Mouse (Mus musculus): ENCODE measurements around the gene Arrdc2. TPM values are rescaled to one million over a fixed set of nuclear protein-coding genes. Genes with fewer than 3 reads are reported as not detected.

Arrdc2 gene
- polyA plus RNA-seq (2016; fragmentation: Nextera tagmentation; extraction: Ambion mirVana), result 4.8 and 5.7 TPM in 2 replicates

DNA sequence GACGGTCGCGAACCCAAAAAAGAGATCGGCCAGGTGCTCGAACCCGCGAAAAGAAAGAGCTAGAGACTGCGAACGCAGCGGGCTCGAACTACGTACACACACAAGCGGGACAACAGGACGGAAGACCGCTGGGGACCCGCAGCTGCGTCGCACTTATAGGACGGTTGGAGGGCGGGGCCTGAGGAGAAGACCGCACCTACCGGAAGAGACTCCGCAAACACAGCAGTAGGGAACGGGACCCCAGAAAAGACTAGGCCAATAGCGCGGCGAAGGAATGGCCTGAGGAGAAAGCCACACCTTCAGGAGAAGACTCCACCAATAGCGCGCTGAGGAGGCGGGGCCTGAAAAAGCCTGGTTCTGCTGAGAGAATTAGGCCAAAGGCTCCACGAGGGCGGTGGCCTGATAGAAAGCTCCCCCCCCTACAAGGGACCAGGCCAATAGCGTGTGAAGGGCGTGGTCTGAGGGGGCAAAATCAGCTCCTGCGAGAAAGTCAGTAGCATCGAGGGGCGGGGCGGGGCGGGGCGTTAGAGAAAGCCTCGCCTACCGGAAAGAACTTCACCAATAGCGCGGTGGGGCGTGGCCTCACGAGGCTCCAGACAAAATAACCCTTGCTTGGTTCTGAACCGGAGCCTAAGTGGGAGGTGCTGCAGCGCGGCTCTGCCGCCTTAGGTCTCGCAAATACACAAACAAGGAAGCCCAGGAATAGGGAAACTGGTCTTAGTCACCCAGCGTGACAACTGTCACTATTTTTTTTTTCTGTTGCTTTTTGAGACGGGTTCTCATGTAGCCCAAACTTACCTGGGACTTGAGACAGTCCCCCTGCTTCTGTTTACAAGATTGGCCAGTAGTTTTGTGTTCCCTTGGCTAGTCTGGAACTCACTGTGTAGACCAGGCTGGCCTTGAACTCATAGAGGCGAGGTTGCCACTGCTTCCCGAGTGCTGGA lies at the start of gene Arrdc2:
Gene Arrdc2, minus strand, starts transcription at position 313 of the 944 bp plus-strand sequence.
- H3K4me1 ChIP-seq, result peaks cover 50% of the 10 kb centered on the region
- WGBS, result 2% methylated on average over 55 of the region's 55 CpGs
- no peaks in the 10 kb centered on the region for H3K9me3 ChIP-seq
- peak within 1 kb of the TSS; percentile 72 for H3K4me3 ChIP-seq
- peaks cover 12% of the 10 kb centered on the region; the same call in 1 of the 2 replicates for H3K27me3 ChIP-seq (ENCODE audit: poor library complexity, severe bottlenecking)
- H3K36me3 ChIP-seq (replicated peaks), result peaks cover 20% of the 10 kb centered on the region
- DNase-seq (ENCODE audit: extremely low spot score, low spot score), result peak; percentile 99
- H3K27ac ChIP-seq, result peak within 1 kb of the TSS; percentile 88

DNA sequence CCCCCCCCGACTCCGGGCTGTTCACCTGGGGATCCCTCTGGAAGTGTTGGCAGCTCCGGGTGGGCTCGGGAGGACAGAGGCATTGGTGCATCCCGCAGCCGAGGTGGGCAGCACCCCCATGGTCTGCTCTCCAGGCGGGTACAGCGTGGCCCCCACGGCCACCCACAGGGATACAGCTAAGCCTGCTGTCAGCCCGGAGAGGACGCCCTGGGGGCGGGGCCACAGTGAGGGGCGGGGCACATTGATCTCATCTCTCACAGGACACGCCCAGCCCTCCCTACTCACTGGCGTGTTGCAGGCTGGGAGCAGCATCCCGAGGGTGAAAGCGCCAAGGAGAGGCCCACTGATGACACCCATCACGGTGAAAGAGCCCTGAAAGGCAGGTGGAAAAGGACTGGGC lies 48.1 kb upstream of the Arrdc2 start:
- Histone ChIP-seq H3K36me3 (replicated peaks) (peaks cover under 1% of the 10 kb centered on the region), H3K9me3 (no peaks in the 10 kb centered on the region), H3K4me3 (peak overlapping the region; percentile 31), H3K27ac (no peak overlapping the region), H3K27me3 (ENCODE audit: poor library complexity, severe bottlenecking) (peaks cover 73% of the 10 kb centered on the region), H3K4me1 (peaks cover 30% of the 10 kb centered on the region)
- WGBS, result 5% methylated on average over 18 of the region's 18 CpGs
- DNase-seq (ENCODE audit: extremely low spot score, low spot score), result no peak

DNA sequence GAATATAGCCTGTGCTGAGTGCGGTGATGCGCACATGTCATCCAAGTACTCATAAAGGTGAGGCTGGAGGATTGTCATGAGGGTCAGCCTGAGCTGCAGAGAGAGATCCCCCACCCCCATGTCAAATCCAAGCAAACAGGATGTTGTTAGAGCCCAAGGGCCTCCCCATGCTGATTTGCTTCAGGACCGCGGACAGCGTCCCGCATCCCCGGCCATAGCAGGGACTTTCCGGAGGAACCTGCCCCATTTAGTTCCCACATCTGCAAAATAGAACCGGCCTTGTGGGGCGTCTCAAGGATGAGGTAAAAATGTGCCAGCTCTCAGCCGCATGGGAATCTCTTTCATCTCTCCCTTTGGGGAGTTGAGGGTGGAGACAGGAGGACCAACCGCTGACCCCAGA lies 46.1 kb upstream of the Arrdc2 start:
- Histone ChIP-seq H3K27ac (no peak overlapping the region), H3K4me1 (peaks cover 16% of the 10 kb centered on the region), H3K27me3 (ENCODE audit: poor library complexity, severe bottlenecking) (peaks cover 52% of the 10 kb centered on the region), H3K36me3 (replicated peaks) (no peaks in the 10 kb centered on the region), H3K9me3 (no peaks in the 10 kb centered on the region), H3K4me3 (no peak overlapping the region)
- no peak for DNase-seq (ENCODE audit: extremely low spot score, low spot score)
- 13% methylated on average over 12 of the region's 12 CpGs for WGBS

DNA sequence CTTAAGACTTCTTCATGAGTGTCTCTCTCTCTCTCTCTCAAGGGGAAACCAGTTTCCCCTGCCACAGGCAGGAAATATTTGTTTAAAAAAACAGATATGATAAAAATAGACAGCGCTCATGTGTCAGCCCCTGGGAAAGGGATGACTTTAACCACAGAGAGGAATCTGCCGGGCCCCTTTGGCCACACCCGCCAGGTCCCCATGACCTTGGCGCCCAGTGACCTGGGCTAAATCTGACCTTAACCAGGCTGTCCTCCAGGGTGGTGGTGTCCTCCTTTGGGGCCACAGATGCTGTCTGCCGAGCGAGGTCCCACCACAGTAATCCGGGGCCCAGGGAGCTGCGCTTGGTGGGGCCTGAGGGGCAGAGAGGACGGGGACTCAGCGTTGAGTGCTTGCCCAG lies 45.2 kb upstream of the Arrdc2 start:
- H3K36me3 ChIP-seq (replicated peaks), result no peaks in the 10 kb centered on the region
- H3K9me3 ChIP-seq, result no peaks in the 10 kb centered on the region
- no peak for DNase-seq (ENCODE audit: extremely low spot score, low spot score)
- H3K4me3 ChIP-seq, result no peak overlapping the region
- H3K27ac ChIP-seq, result no peak overlapping the region
- peaks cover 25% of the 10 kb centered on the region for H3K4me1 ChIP-seq
- peaks cover 47% of the 10 kb centered on the region for H3K27me3 ChIP-seq (ENCODE audit: poor library complexity, severe bottlenecking)
- WGBS, result 94% methylated on average over 10 of the region's 10 CpGs

DNA sequence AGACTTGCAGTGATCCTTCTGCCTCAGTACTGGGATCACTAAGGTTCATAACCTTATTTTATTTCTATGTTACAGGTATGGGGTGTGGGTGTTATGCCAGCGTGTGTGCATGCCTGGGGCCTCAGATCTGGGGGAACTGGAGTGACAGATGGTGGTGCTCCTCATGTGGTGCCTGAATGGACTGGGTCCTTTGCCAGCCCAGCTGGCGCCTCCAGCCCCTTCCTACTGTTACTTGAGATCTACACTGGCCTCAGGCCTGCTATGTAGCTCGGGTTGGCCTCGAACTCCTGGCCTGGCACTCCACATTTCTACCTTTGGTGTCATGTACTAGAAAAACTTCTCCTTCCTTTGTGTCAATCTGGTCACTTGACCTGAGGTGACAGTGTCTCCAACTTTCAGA lies 44.7 kb upstream of the Arrdc2 start:
- no peak overlapping the region for H3K4me3 ChIP-seq
- H3K27me3 ChIP-seq (ENCODE audit: poor library complexity, severe bottlenecking), result peaks cover 42% of the 10 kb centered on the region
- DNase-seq (ENCODE audit: extremely low spot score, low spot score), result no peak
- WGBS, result 89% methylated on average over 4 of the region's 4 CpGs
- H3K9me3 ChIP-seq, result no peaks in the 10 kb centered on the region
- H3K4me1 ChIP-seq, result peaks cover 30% of the 10 kb centered on the region
- no peak overlapping the region for H3K27ac ChIP-seq
- no peaks in the 10 kb centered on the region for H3K36me3 ChIP-seq (replicated peaks)

DNA sequence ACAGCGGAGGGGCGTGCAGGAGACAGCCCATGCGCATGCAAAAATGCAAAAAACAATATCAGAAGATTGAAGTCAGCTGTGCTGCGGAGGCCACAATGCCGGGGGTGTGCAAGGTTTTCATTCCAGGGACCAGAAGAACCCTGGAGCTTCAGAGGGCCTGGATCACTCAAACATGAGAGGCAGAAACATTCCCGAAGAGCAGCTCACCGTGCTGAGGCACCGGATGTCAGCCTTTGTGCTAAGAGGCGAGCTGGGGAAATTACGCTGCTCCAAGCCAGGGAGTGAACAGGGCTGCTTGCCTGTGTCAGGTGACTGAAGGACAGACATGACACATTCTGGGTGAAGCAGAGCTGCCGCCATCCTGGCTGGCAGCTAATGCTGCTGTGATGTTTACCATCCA lies 41.0 kb upstream of the Arrdc2 start:
- peaks cover 21% of the 10 kb centered on the region for H3K4me1 ChIP-seq
- 36% methylated on average over 11 of the region's 11 CpGs for WGBS
- no peaks in the 10 kb centered on the region for H3K9me3 ChIP-seq
- DNase-seq (ENCODE audit: extremely low spot score, low spot score), result peak; percentile 15
- no peaks in the 10 kb centered on the region for H3K36me3 ChIP-seq (replicated peaks)
- H3K27ac ChIP-seq, result peak overlapping the region; percentile 54
- no peak overlapping the region for H3K4me3 ChIP-seq
- peaks cover 9% of the 10 kb centered on the region; the same call in 1 of the 2 replicates for H3K27me3 ChIP-seq (ENCODE audit: poor library complexity, severe bottlenecking)

DNA sequence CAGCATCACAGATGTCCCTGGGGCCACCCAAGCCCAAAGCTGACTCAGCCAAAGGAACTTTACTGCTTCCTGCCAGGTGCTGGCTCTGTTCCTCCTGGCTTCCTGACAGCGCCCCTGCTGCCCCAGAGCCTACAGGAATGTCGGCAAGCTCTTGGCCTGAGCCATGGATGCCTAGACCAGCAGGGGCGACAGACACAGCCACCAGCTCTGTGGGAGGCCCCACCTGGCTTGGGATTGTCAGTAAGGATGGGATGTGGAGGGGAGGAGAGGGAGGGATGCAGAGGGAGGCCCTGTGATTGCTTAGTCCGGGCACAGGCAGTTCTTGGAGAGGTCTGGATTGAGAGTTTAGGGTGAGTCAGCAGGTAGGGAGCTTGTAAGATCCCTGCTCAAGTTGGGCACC lies 40.6 kb upstream of the Arrdc2 start:
- no peaks in the 10 kb centered on the region for H3K36me3 ChIP-seq (replicated peaks)
- peaks cover 5% of the 10 kb centered on the region; the same call in 1 of the 2 replicates for H3K27me3 ChIP-seq (ENCODE audit: poor library complexity, severe bottlenecking)
- WGBS, result 9% methylated on average over 4 of the region's 4 CpGs
- no peaks in the 10 kb centered on the region for H3K9me3 ChIP-seq
- peak; percentile 14 for DNase-seq (ENCODE audit: extremely low spot score, low spot score)
- H3K27ac ChIP-seq, result peak overlapping the region; percentile 54
- no peak overlapping the region for H3K4me3 ChIP-seq
- H3K4me1 ChIP-seq, result peaks cover 21% of the 10 kb centered on the region

DNA sequence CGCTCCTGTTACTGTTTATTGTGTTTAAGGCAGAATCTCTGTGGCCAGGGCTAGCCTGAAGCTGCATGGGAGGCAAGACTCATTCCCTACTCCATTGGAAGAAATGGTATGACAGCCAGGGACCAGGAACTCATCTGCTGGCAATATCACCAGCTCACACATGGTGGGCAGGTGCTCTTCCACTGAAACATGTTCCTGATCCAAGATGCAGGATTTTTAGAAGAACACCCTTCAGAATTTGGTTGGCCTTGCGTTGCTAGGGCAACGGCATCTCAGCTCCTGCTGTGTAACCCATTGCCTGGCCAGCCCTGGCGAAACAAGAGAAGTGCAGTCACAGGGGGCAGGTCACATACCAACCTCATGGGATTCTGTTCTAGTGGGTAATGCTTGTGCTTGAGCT lies 40.0 kb upstream of the Arrdc2 start:
- no peak overlapping the region; the same call in 1 of the 2 replicates for H3K27ac ChIP-seq
- DNase-seq (ENCODE audit: extremely low spot score, low spot score), result peak; percentile 14
- peaks cover 21% of the 10 kb centered on the region for H3K4me1 ChIP-seq
- no peak overlapping the region for H3K4me3 ChIP-seq
- no peaks in the 10 kb centered on the region for H3K36me3 ChIP-seq (replicated peaks)
- H3K9me3 ChIP-seq, result no peaks in the 10 kb centered on the region
- H3K27me3 ChIP-seq (ENCODE audit: poor library complexity, severe bottlenecking), result peaks cover 4% of the 10 kb centered on the region; the same call in 1 of the 2 replicates
- WGBS, result 51% methylated on average over 4 of the region's 4 CpGs

DNA sequence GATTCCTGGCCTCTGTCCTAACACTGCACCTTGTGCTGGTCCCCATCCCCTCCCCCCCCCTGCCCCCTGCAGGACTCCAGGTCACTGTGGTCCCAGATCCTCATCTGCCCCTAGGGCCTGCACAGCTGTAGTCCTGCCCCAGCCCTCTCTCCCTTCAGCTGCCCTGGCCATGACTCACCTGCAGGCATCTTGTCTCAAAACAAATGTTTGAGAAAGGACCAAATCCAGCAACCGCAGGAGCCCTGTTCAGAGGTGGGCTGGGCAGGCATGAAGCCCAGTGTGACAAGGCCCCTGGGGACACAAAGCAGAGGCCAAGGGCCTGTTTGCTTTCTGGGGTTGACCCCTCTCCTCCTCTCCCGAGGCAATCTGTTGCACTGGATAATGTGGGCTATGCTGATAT lies 38.7 kb upstream of the Arrdc2 start:
- H3K27me3 ChIP-seq (ENCODE audit: poor library complexity, severe bottlenecking), result peaks cover 4% of the 10 kb centered on the region; the same call in 1 of the 2 replicates
- DNase-seq (ENCODE audit: extremely low spot score, low spot score), result no peak
- WGBS, result 56% methylated on average over 2 of the region's 2 CpGs
- H3K4me3 ChIP-seq, result no peak overlapping the region
- H3K9me3 ChIP-seq, result no peaks in the 10 kb centered on the region
- no peaks in the 10 kb centered on the region for H3K36me3 ChIP-seq (replicated peaks)
- H3K27ac ChIP-seq, result no peak overlapping the region
- peaks cover 27% of the 10 kb centered on the region for H3K4me1 ChIP-seq

DNA sequence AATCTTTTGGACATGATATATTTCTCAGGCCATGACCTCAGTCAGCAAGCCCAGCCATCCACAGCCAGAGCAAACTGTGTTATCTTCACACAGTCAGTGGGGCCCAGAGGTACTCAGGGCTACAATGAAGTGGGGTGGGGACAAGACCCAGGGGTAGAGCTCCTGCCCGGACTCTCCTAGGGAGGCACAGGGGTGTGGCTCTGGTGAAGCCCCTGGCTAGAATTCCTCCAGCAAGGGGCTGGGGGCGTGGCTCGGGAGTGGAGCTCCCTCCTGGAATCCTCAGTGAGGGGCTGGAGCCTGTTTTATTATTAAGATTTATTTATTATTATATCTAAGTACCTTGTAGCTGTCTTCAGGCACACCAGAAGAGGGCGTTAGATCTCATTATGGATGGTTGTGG lies 36.9 kb upstream of the Arrdc2 start:
- H3K4me1 ChIP-seq, result peaks cover 41% of the 10 kb centered on the region
- H3K9me3 ChIP-seq, result no peaks in the 10 kb centered on the region
- 75% methylated on average over 4 of the region's 4 CpGs for WGBS
- no peak for DNase-seq (ENCODE audit: extremely low spot score, low spot score)
- peaks cover 4% of the 10 kb centered on the region; the same call in 1 of the 2 replicates for H3K27me3 ChIP-seq (ENCODE audit: poor library complexity, severe bottlenecking)
- H3K4me3 ChIP-seq, result no peak overlapping the region
- H3K27ac ChIP-seq, result no peak overlapping the region
- no peaks in the 10 kb centered on the region for H3K36me3 ChIP-seq (replicated peaks)

DNA sequence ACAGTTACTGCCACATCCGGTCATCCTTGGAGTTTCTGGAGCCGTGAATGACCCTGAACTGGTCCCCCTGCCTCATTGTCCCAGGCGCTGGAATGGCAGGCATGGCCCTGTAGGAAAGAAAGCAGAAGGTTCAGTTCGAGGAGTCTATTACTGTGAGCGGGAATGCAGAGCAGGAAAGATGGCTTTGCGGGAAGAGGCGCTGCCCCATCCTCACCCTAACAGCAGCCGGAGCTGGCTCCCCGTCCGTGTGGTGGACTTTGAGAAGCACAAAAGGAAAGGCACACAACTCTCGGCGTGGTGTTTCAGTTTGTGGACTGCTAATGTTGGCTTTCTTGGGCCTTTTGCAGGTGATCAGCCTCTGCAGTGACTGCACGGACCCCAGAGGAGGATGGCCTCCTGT lies 34.9 kb upstream of the Arrdc2 start:
- H3K36me3 ChIP-seq (replicated peaks), result no peaks in the 10 kb centered on the region
- no peaks in the 10 kb centered on the region for H3K9me3 ChIP-seq
- 90% methylated on average over 13 of the region's 13 CpGs for WGBS
- no peak overlapping the region for H3K4me3 ChIP-seq
- H3K27ac ChIP-seq, result peak overlapping the region; percentile 93
- peaks cover 33% of the 10 kb centered on the region for H3K4me1 ChIP-seq
- H3K27me3 ChIP-seq (ENCODE audit: poor library complexity, severe bottlenecking), result no peaks in the 10 kb centered on the region
- no peak for DNase-seq (ENCODE audit: extremely low spot score, low spot score)

DNA sequence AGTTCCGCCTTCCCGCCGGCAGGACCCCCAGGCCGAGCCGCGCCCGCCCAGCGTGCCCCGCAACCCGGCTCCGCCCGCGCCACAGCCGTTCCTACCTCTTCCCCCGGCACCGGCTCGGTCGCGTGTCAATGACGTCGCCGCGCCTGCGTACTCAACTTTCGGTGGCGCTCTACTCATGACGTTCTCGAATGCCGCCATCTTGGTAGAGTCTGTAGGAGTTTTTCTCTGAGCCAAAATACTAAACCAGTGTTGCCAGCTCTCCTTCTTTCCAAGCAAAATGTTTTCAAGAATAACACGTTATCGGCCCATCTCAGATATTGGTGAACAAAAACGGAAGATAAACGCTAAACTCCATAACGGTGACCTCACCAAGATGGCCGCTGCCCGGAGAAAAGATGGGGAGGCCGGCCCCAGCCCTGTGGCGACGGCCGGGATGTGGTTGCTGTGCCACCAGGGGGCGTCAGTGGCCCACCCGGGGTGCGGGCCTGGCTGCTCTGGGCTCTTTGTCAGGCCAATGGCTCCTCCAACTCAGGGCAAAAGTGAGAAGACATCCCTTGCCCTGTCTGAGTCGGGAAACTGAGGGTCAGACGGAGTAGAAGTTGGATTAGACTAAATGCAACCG lies 34.0 kb upstream of the Arrdc2 start, which contains the start of gene Ccdc124:
Gene Ccdc124, minus strand, starts transcription at position 572 of the 622 bp plus-strand sequence.
- H3K36me3 ChIP-seq (replicated peaks), result peaks cover 6% of the 10 kb centered on the region
- H3K4me1 ChIP-seq, result peaks cover 40% of the 10 kb centered on the region
- H3K27me3 ChIP-seq (ENCODE audit: poor library complexity, severe bottlenecking), result peaks cover 8% of the 10 kb centered on the region; the same call in 1 of the 2 replicates
- H3K4me3 ChIP-seq, result peak within 1 kb of the TSS; percentile 82
- peak within 1 kb of the TSS; percentile 93 for H3K27ac ChIP-seq
- WGBS, result under 1% methylated on average over 46 of the region's 46 CpGs
- peak; percentile 95 for DNase-seq (ENCODE audit: extremely low spot score, low spot score)
- no peaks in the 10 kb centered on the region for H3K9me3 ChIP-seq

All from forebrain, embryonic 10.5 days (tissue).